Mouse (Mus musculus) brain, adult 10 weeks (tissue): ENCODE measurements around the gene Olfr835. TPM values are rescaled to one million over a fixed set of nuclear protein-coding genes. Genes with fewer than 3 reads are reported as not detected.

Experiments
- polyA plus RNA-seq: library from polyadenylated mRNA; stranded (reverse); fragments of 350-450 nt; fragmentation: Illumina TruSeq; extraction: RNeasy Lipid Tissue Mini Kit (QIAGEN cat#74804); gene quantifications from one replicate; pipeline ENCODE4 v1.2.3, GENCODE M21; 2015; ENCODE audit warnings: low read depth, low replicate concordance

Olfr835 gene
- not detected for polyA plus RNA-seq

DNA sequence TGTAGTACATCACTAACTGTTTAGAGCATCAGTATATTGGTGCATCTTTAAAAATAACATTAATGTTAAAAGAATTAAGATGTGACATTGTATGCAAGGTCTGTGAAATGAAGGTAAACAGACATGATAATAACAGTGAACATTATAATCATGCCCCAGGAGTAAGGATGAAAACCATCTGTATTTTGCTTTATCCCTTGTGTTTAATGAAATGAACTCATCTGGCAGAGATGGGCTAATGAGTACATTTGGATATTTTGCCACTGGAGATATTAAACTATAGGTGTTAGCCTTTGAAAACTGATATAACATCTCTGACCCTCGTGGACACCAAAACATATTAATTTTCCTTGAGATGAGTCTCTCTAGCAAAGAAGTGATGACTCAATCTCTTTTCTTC is at the start of gene Olfr835:
Gene Olfr835, plus strand, starts transcription at position 301 of the 400 bp plus-strand sequence.

DNA sequence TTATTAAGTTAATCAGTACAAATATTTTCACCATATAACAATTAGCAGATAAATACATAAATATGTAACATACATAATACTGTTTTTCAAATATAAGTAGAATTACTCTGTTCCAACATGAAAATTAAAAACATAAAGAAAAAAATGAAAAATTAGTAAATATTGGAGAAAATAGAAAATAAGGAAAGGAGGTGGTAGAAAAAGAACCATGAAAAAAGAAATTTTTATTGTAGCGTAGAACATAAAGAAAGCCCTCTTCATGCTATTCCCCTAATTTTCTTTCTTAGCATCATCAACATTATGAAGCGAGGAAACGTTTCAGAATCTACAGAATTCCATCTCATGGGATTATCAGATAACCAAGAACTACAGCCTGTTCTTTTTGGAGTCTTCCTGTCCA is 44.8 kb upstream of the Olfr835 start, which contains the start of gene Olfr834:
Gene Olfr834, plus strand, starts transcription at position 301 of the 400 bp plus-strand sequence.

Other genes starting within 250 kb of the Olfr835 start
- gene Olfr828, start 213.2 kb upstream of the Olfr835 start, polyA plus RNA-seq, result not detected
- gene Olfr829, start 177.8 kb upstream of the Olfr835 start, polyA plus RNA-seq, result not detected
- not detected for gene Olfr830, start 158.0 kb upstream of the Olfr835 start, polyA plus RNA-seq
- gene Olfr832, start 95.6 kb upstream of the Olfr835 start, polyA plus RNA-seq, result not detected
- gene Olfr834, start 44.7 kb upstream of the Olfr835 start, polyA plus RNA-seq, result not detected
- gene Olfr836, start 87.6 kb downstream of the Olfr835 start, polyA plus RNA-seq, result not detected
- not detected for gene Olfr837, start 103.6 kb downstream of the Olfr835 start, polyA plus RNA-seq
- not detected for gene Olfr839-ps1, start 144.6 kb downstream of the Olfr835 start, polyA plus RNA-seq
- gene Olfr843, start 219.3 kb downstream of the Olfr835 start, polyA plus RNA-seq, result not detected